Mouse (Mus musculus) heart, postnatal 25 days (tissue): ENCODE measurements around the gene Prpf6. TPM values are rescaled to one million over a fixed set of nuclear protein-coding genes. Genes with fewer than 3 reads are reported as not detected.

Experiments
- DNase-seq: peaks from one replicate; pipeline ENCODE4 v3.0.0; 2022; ENCODE audit warnings: low spot score
- intact Hi-C: fragments of 180-260 bp; cut with DNase I; formaldehyde crosslinking; loops from one replicate; pipeline ENCODE4 v1.15.1; 2025
- total RNA-seq, 2 experiments: library from RNA; stranded (reverse); gene quantifications; 2 replicates each; pipeline ENCODE4 v1.2.3; 2021

Prpf6 gene
- total RNA-seq = 10 to 100 TPM; 29.2 to 32.7 TPM

DNA sequence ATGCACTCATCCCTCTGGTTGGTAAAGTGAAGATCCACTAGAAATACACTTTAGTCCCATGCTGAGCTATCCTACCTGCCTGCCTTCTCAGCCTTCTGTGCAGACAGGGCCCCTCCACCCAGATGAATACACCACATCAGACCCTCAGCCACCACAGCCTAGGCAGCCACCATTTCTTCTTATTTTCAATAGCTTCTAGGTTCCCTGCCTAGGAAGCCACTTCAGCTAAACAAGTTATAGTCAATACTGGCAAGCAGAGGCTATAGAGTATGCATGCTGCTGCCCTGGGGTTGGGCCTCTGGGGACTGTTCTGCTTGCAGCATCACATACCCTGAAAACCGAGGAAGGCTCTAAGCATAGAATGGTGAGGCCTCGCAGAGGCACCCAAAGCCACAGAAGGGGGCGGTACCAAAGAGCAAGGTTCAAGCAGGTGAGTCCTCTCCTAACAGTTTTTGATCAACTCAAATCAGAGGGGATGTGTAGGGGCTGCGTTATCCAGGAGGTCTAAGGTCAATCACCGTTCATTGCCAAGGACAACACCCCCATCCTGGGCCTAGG lies at the start of gene Prpf6:
Prpf6 (plus strand) TSS at position 341 of the 558 bp plus-strand sequence.
- intact Hi-C loops = no loop called here
- no peak for DNase-seq

DNA sequence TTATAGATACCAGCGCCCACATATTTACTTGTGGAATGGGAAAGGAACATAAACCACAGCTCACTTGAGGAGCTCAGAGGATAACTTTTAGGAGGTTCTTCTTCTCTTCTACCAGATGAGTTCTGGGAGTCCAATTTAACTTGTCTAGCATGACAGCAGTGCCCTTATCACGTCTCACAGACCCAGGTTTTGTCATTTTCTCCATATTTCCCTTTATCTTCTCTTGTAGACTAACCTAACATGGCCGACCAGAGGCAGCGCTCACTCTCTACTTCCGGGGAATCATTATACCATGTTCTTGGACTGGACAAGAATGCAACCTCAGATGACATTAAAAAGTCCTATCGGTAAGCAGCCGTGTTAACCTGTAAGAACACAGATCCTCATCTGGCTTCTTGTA lies 45.5 kb upstream of the Prpf6 start:
- DNase-seq = no peak
- intact Hi-C loops = no loop called here

GRCm38 (mm10) chr2:181548227-181548626 lies 43.4 kb upstream of the Prpf6 start:
- no peak for DNase-seq
- intact Hi-C loops = no loop called here

GRCm38 (mm10) chr2:181548682-181549081 lies 43.0 kb upstream of the Prpf6 start:
- no peak for DNase-seq
- intact Hi-C loops = no loop called here

DNA sequence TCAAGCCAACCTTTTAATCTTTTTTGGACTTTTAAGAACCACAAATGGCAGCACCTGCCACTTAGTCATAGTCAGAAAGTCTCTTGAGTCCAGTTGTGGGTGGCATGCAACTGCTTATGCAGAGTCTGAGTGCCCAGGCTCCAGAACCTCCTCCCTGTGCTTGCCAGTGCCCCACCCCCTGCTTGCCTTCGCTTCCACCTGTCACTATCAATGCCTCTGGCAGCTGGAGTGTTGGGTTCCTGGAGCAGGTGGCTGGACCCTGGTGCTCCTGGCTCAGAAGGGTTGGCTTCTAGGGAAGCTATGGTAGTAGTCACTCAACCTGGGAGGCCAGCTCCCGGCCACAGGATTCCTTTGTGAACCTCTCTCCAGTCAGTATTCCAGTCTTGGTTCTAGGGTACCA lies 41.4 kb upstream of the Prpf6 start:
- intact Hi-C loops = no loop called here
- no peak for DNase-seq

- intact Hi-C loops = no loop called here
- no peak for DNase-seq
Observed at GRCm38 (mm10) chr2:181553772-181554171, 37.9 kb upstream of the Prpf6 start.

DNA sequence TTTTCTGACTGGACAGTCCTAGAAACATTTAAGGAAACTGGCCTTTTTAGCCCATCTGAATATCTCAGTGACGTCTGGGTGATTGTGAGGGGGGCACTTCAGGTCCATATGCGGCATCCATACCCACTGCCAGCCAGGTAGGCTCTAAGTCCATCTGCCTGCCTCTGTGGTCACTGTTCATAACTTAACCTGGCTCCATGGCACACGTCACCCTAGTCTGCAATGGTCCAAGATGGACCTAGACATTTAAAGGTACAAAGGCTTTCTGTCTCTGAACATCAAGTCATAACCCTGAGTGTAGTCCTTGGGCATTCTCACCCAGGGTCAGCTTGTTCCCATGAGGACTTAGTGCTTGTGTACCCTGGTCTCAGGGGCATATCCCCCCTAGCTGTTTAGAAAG lies 24.3 kb upstream of the Prpf6 start:
- intact Hi-C loops = loop anchor here (5.0 kb wide), 1 partner anchor 155 kb away; no protein-coding TSS in a partner anchor

DNA sequence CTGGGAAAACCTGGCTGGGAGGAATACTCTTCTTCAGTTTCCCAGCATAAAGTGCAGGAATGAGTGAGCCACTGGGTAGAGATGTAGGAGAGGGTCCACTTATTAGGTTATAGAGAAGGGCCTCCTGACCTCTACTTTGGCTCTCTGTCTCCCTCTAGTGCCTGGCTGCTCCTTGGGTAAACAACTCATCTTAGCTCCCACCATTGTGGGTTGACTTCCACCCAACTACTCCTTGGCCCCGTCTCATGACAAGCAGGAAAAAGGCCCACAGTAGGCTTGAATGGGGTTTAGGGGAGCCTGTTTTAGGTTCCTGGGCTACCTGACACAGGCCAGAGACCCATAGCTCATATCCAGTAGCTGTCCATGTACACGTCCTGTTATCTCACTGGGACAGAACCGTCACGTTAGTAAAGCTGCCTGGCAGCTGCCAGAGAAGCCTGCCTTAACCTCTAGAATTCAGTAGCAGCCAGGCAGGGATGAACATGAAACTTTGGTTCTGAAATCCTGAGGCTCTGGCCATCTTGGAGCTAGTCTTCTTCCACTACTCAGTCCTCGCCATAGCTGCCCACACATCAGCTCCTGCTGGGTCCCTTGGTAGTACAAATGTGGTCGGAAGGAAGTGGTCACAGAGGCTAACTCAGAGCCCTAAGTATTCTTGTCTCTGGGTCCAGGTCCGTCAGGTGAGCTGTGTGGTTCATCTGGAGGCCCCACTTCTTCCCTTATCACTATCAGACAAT lies 23.2 kb upstream of the Prpf6 start:
- intact Hi-C loops = loop anchor here (2.0 to 5.0 kb wide), 2 partner anchors 46 to 156 kb away; no protein-coding TSS in a partner anchor
- no peak for DNase-seq

More for the DNA sequence above, 24.3 kb upstream of the Prpf6 start:
- DNase-seq = no peak

DNA sequence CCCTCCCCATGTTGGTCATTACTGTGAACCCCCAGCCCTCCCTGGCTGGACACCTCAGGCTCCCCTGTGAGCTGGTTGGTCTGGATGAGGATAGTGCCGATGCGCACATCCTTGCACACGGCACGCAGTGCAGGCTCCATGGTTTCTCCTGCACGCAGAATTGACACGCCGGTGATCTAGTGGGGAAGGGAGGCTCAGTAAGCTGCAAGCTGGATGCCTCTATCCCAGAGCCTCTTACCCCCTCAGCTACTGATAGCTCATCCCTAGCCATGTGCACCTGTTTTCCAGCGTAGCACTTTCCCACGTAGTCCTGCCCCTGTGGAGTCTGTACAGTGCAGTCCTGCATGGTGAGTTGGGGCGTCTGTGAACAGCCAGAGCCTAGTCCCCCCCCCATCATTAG lies 21.8 kb upstream of the Prpf6 start:
- no peak for DNase-seq
- intact Hi-C loops = loop anchor here (2.0 to 5.0 kb wide), 2 partner anchors 47 to 158 kb away; no protein-coding TSS in a partner anchor

- intact Hi-C loops = no loop called here
- no peak for DNase-seq
Observed at GRCm38 (mm10) chr2:181570375-181570774, 21.3 kb upstream of the Prpf6 start.

DNA sequence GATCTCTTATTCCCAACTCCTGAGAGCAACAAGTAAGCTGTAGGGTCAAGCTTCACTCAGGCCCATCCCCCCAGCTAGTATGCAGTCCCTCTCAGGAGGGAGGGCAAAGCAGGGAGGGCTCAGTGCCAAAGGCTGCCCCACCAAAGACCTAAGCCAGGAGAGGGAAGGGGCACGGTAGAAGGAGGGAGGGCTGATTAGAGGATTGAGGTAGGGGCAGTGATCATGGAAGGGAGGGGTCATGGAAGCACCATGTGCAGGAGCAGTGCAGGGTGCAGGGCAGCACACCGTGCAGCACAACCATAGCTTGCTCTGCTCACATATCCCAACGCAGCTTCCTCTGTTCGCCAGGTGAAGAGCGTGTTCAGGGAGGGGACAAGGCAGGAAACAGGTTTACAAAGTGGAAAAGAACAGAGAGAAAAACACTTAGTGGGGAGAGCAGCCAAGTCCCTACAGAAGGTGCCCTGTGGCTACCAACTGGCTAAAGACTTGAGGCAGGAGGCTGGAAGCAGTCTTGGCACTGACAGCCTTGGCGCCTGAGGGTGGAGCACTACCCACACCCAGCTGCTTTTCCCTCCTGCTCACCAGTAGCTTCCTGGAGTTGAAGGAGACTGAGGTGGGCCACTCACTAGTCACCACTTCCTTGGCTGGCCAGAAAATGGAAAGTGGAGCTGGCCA lies 20.6 kb upstream of the Prpf6 start:
- no peak for DNase-seq
- intact Hi-C loops = no loop called here

DNA sequence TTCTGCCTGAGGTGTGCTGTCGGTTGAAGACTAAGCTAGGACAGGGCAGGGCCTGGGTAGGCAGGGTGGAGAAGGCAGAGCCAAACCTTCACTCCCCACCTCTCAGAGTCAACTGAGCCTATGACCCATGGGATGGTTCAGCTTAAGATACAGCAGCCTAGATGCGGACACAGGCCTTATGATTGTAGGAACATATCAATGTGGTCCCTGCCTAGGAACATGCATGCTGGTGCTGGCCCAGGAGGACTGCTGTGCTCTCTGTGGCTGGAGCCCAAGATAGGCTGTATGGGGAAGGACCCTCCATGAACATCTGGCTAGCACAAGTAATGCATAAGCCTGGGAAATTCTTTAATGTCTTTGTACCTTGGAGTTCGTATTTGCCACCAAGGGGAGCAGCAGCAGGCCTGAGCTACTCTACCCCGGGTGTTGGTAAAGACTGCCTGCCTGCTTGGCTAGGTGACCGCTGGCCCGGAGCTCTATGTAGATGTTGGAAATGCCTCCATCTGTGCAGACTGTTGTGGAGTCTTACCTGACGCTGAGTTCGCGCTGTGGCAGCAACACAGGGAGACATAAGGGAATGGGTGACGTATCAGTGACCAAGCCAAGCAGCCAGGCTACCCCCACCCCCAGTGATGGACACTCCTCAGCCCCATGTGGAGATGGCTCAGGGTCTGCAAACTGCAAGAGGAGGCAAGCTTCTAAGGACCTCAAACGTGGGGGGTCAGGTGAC lies 19.6 kb upstream of the Prpf6 start:
- intact Hi-C loops = no loop called here
- DNase-seq = no peak

GRCm38 (mm10) chr2:181572921-181573920 lies 18.4 kb upstream of the Prpf6 start:
- no peak for DNase-seq
- intact Hi-C loops = no loop called here

GRCm38 (mm10) chr2:181573961-181574360 lies 17.7 kb upstream of the Prpf6 start:
- intact Hi-C loops = no loop called here
- no peak for DNase-seq

- intact Hi-C loops = no loop called here
- no peak for DNase-seq
Observed at GRCm38 (mm10) chr2:181574921-181575545, 16.6 kb upstream of the Prpf6 start.

- no peak for DNase-seq
- intact Hi-C loops = no loop called here
Observed at GRCm38 (mm10) chr2:181576613-181577012, 15.1 kb upstream of the Prpf6 start.

DNA sequence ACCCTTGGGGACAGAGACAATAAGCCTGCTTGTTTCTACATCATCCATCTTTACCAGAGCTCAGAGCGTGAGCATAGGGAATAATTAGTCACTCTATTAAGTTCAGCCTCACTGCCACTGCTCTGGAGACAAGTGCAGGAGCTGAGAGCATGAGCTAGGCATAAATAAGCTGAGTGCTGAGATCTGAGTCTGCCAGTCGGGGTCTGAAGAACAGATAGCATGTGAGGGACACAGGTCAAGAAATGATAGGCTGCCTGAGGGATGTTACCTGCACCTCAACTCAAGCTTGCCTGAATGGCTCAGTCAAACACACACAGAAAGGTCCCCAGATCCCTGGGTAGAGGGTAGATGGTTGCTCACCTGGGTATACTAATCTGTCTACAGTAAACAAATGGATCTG lies 14.5 kb upstream of the Prpf6 start:
- intact Hi-C loops = no loop called here
- DNase-seq = no peak

DNA sequence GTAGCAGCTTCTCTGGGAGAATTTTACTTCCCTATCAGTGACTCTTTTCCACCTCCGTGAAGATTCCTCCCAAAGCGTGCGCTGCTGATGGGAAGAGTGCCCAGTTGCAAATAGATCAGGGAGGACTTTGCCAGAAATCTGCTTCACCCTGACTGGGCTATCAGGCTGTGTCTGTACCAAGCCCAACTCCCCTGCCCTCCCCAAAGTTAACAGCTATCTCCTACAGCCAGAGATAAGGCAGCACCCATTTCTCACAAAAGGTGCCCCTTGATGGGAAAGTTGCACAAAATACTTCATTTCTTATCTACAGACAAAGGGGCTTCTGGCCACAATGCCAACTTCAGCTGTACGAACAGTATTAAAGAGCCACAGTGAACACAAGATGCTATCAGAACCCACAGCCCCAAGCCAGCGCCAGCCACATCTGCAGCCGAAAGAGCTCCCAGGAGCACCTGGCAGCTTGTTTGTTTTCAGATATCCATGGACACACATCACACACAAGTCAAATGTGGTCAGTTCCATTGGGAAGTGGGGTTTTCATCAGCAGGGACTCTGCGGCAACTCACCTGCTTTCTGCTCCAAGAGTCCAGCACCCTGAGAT lies 13.6 kb upstream of the Prpf6 start:
- no peak for DNase-seq
- intact Hi-C loops = no loop called here
